In genomic region chr2:167420811-167421241, GRCm38 (mm10) we compare ENCODE assay signal across 8 mouse cellular contexts. TPM values are rescaled to one million over a fixed set of nuclear protein-coding genes. Genes with fewer than 3 reads are reported as not detected.
DNase-seq lines count a peak whose midpoint lies in the region; ATAC-seq and TF ChIP-seq lines count a peak whose summit lies in the region.

No protein-coding gene starts in this region.

- peaks cover 18% of the 10 kb centered on the region for H3K4me1 ChIP-seq in kidney, embryonic 16.5 days (ENCODE audit: insufficient read depth, low read length)
- no peaks in the 10 kb centered on the region; the same call in 1 of the 2 replicates for H3K4me1 ChIP-seq in bone marrow, adult 2 months (ENCODE audit: control insufficient read depth, insufficient read depth, low read length)
- H3K4me1 ChIP-seq in heart, embryonic 14.5 days (ENCODE audit: control insufficient read depth in 2 of 2, insufficient read depth in 2 of 2, low read length in 2 of 2), result peaks cover 7 to 14% of the 10 kb centered on the region in 2 experiments
- peaks cover 46% of the 10 kb centered on the region for H3K4me1 ChIP-seq in liver, embryonic 16.5 days (ENCODE audit: control insufficient read depth, low read depth, low read length)

- 9% methylated on average over 10 of the region's 10 CpGs for WGBS in kidney, embryonic 16.5 days
- WGBS in bone marrow, adult 2 months, result 22% methylated on average over 10 of the region's 10 CpGs
- 17% methylated on average over 10 of the region's 10 CpGs for WGBS in heart, embryonic 14.5 days
- 9% methylated on average over 10 of the region's 10 CpGs for WGBS in liver, embryonic 16.5 days (ENCODE audit: insufficient replicate concordance)

- H3K4me3 ChIP-seq in kidney, embryonic 16.5 days (ENCODE audit: low read length), result peak overlapping the region; percentile 87
- H3K4me3 ChIP-seq in bone marrow, adult 2 months (replicated peaks; ENCODE audit: control insufficient read depth, low read depth, low read length), result peak overlapping the region; percentile 89
- peak overlapping the region; percentile 93 to 97 for H3K4me3 ChIP-seq in heart, embryonic 14.5 days (ENCODE audit: control insufficient read depth in 1 of 2, insufficient read depth in 1 of 2, low read depth in 1 of 2, low read length in 2 of 2)
- H3K4me3 ChIP-seq in liver, embryonic 16.5 days (ENCODE audit: low read depth, low read length), result peak overlapping the region; percentile 96

- H3K27me3 ChIP-seq in kidney, embryonic 16.5 days (ENCODE audit: insufficient read depth, low read length), result no peaks in the 10 kb centered on the region
- H3K27me3 ChIP-seq in heart, embryonic 14.5 days (ENCODE audit: control insufficient read depth, insufficient read depth, low read length), result no peaks in the 10 kb centered on the region
- H3K27me3 ChIP-seq in liver, embryonic 16.5 days (ENCODE audit: control insufficient read depth, insufficient read depth, low read depth, low read length), result no peaks in the 10 kb centered on the region

- peak overlapping the region; percentile 98 for H3K27ac ChIP-seq in kidney, embryonic 16.5 days (ENCODE audit: low read length)
- peak overlapping the region; percentile 96 for H3K27ac ChIP-seq in bone marrow, adult 2 months (ENCODE audit: control insufficient read depth, insufficient read depth, low read depth, low read length, poor library complexity)
- peak overlapping the region; percentile 76 to 97 for H3K27ac ChIP-seq in heart, embryonic 14.5 days (replicated peaks in 1 of 2; ENCODE audit: control insufficient read depth in 1 of 2, insufficient read depth in 1 of 2, low read depth in 2 of 2, low read length in 2 of 2)
- H3K27ac ChIP-seq in liver, embryonic 16.5 days (ENCODE audit: low read length), result peak overlapping the region; percentile 95

- H3K36me3 ChIP-seq in kidney, embryonic 16.5 days (ENCODE audit: insufficient read depth, low read length), result peaks cover 14% of the 10 kb centered on the region
- H3K36me3 ChIP-seq in heart, embryonic 14.5 days (ENCODE audit: control insufficient read depth, insufficient read depth, low read length), result peaks cover 22% of the 10 kb centered on the region
- H3K36me3 ChIP-seq in liver, embryonic 16.5 days (ENCODE audit: control insufficient read depth, insufficient read depth), result peaks cover 19% of the 10 kb centered on the region

- peak overlapping the region; percentile 91 for H3K4me2 ChIP-seq in kidney, embryonic 16.5 days (replicated peaks; ENCODE audit: low read depth, low read length)
- peak overlapping the region; percentile 88 for H3K4me2 ChIP-seq in heart, embryonic 14.5 days (ENCODE audit: low read length)
- peak overlapping the region; percentile 73 for H3K4me2 ChIP-seq in liver, embryonic 16.5 days (ENCODE audit: low read depth, low read length)

- no peak for TF ChIP-seq CTCF in bone marrow, adult 2 months (IDR thresholded peaks at IDR 0.05; ENCODE audit: control insufficient read depth, insufficient read depth, low read length)

- DNase-seq in kidney, postnatal 14 days, result no peak
- DNase-seq in urinary bladder, adult 2 months (ENCODE audit: low spot score), result no peak
- DNase-seq in cerebellum, postnatal 4 days (ENCODE audit: low spot score in 2 of 2), result no peak
- DNase-seq in urinary bladder, postnatal 36 days (ENCODE audit: low spot score in 2 of 2), result no peak

- peak overlapping the region; percentile 98 for H3K9ac ChIP-seq in kidney, embryonic 16.5 days (replicated peaks; ENCODE audit: low read length)
- H3K9ac ChIP-seq in heart, embryonic 14.5 days (ENCODE audit: low read length), result peak overlapping the region; percentile 96
- peak overlapping the region; percentile 98 for H3K9ac ChIP-seq in liver, embryonic 16.5 days (ENCODE audit: low read depth, low read length)

- no peak for TF ChIP-seq POLR2A in bone marrow, adult 2 months (IDR thresholded peaks at IDR 0.05; ENCODE audit: borderline replicate concordance, control insufficient read depth, low read depth, low read length)

- 0 out of 2 replicates have a peak, but pooled peaks cover 2% of the 10 kb centered on the region for H3K9me3 ChIP-seq in kidney, embryonic 16.5 days (ENCODE audit: low read length)
- H3K9me3 ChIP-seq in heart, embryonic 14.5 days (ENCODE audit: control insufficient read depth, low read length), result no peaks in the 10 kb centered on the region; the same call in 1 of the 2 replicates
- H3K9me3 ChIP-seq in liver, embryonic 16.5 days (replicated peaks; ENCODE audit: control insufficient read depth, low read length), result peaks cover 2% of the 10 kb centered on the region; the same call in 1 of the 2 replicates

- ATAC-seq in kidney, embryonic 16.5 days (ENCODE audit: low FRiP score, low TSS enrichment), result peak; percentile 8; the same call in 1 of the 2 replicates
- ATAC-seq in heart, embryonic 14.5 days (ENCODE audit: insufficient number of reproducible peaks, insufficient read depth, low FRiP score, low read depth), result no peak
- peak; percentile 1; the same call in 1 of the 2 replicates for ATAC-seq in liver, embryonic 16.5 days (ENCODE audit: low read depth)

RNA-seq across cellular contexts. Expression of gene Slc9a8, which starts 0.7 kb away (rescaled TPM):
- polyA plus RNA-seq in kidney, embryonic 16.5 days (2015; fragmentation: Nextera tagmentation; extraction: Ambion mirVana), result 20.7 and 25.7 TPM in 2 replicates
- 20.2 and 49.4 TPM in 2 replicates for polyA plus RNA-seq in bone marrow, adult 2 months (2011; ENCODE audit: insufficient read depth, insufficient read length, low replicate concordance, missing spikeins)
- 19.3 and 21.1 TPM in 2 replicates for polyA plus RNA-seq in heart, embryonic 14.5 days (2014; fragmentation: Nextera tagmentation; extraction: Ambion mirVana)
- 14.7 and 15.1 TPM in 2 replicates for polyA plus RNA-seq in liver, embryonic 16.5 days (2015; fragmentation: Nextera tagmentation; extraction: Ambion mirVana)
- polyA plus RNA-seq in urinary bladder, adult 2 months (2012; rRNA removed), result 35.8 and 40.0 TPM in 2 replicates
